Mouse (Mus musculus) hindbrain, embryonic 14.5 days (tissue): Measurements from ENCODE around the gene Nebl. TPM values are rescaled to one million over a fixed set of nuclear protein-coding genes. Genes with fewer than 3 reads are reported as not detected.

Experiments used
- ATAC-seq: fragments of 200-750 bp; cut with Nextera tagmentation; 2 replicates; pipeline ENCODE4 v1.8.0; 2017; ENCODE audit warnings: moderate number of reproducible peaks, mild to moderate bottlenecking, moderate TSS enrichment, moderate library complexity; ENCODE audit not compliant: low FRiP score
- DNase-seq: peaks from one replicate; pipeline ENCODE4 v3.0.0-alpha.2; 2015; ENCODE audit warnings: low spot score
- H3K27ac ChIP-seq: fragments of 300-500 bp; sonication (generic); 2 replicates; pipeline ENCODE4 v1.5.1; 2014; ENCODE audit warnings: mild to moderate bottlenecking, moderate library complexity
- H3K27me3 ChIP-seq: fragments of 300-500 bp; sonication (generic); 2 replicates; pipeline ENCODE4 v1.6.1; 2014; ENCODE audit warnings: mild to moderate bottlenecking, low read length, mixed read lengths; ENCODE audit not compliant: control insufficient read depth, insufficient read depth
- H3K36me3 ChIP-seq: fragments of 300-500 bp; sonication (generic); replicated peaks from 2 replicates; pipeline ENCODE4 v1.6.1; 2014; ENCODE audit not compliant: control insufficient read depth, insufficient read depth
- H3K4me1 ChIP-seq: fragments of 300-500 bp; sonication (generic); replicated peaks from 2 replicates; pipeline ENCODE4 v1.6.1; 2014; ENCODE audit warnings: antibody characterized with exemption, low read length, mixed read lengths; ENCODE audit not compliant: control insufficient read depth, insufficient read depth
- H3K4me2 ChIP-seq: fragments of 300-500 bp; sonication (generic); replicated peaks from 2 replicates; pipeline ENCODE4 v1.6.1; 2014; ENCODE audit warnings: mild to moderate bottlenecking, moderate library complexity
- H3K4me3 ChIP-seq: fragments of 300-500 bp; sonication (generic); replicated peaks from 2 replicates; pipeline ENCODE4 v1.5.1; 2014; ENCODE audit warnings: mild to moderate bottlenecking, low read length
- H3K9ac ChIP-seq: fragments of 300-500 bp; sonication (generic); 2 replicates; pipeline ENCODE4 v1.6.1; 2014
- H3K9me3 ChIP-seq: fragments of 300-500 bp; sonication (generic); 2 replicates; pipeline ENCODE4 v1.6.1; 2016; ENCODE audit warnings: low read length; ENCODE audit not compliant: control insufficient read depth
- WGBS: fragments of 180-500 bp; shearing (Covaris S2); extraction: QIAGEN DNeasy Blood & Tissue Kit; methylation state at CpG from one replicate; pipeline ENCODE4 v1.1.7; 2014; 5-methylcytosine and 5-hydroxymethylcytosine counted together
- polyA plus RNA-seq: library from polyadenylated mRNA; unstranded; fragments of >200 nt; fragmentation: Nextera tagmentation; extraction: Ambion mirVana; gene quantifications from 2 replicates; pipeline ENCODE4 v1.2.1, GENCODE M21; 2014

The Nebl gene
- polyA plus RNA-seq, 1 experiment from 2014 or later, result 11.1 TPM

DNA sequence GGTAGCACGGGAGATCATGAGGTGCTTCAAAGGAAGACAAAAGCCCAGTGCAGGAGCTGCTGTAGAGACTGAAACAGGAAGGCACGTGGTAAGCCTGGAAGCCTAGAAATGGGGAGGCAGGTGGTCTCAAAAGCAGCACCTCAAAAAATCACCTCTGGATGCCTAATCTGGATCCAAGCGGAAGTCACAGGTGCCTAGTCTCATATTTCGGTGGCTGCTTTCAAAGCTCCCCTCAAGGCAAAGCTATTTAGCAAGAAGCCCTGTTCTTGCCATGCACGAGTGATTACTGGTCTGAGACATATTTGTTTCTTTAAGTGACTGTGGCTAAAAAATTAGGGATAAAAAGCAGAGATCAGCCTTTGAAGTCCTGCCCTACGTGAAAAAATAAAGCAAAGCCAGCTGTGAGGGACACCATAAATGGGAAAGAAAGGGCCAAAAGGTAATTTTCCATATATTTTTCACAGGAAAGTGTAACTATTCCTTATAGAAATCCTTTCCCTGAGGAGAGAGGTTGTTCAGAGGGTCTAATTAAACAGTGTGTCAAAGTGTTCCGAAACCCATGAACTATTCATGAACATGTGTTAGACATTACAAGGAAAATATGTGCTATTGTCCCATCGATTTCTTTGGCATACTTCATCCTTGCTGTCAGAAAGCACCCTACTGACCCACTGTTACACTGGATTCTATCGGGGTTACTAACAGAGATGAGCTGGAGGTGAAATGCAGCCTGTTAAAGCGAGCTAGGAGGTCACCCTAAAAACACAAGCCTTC is 206.9 kb downstream of the Nebl start:
- Histone ChIP-seq H3K4me3 (no peak overlapping the region), H3K27me3 (no peaks in the 10 kb centered on the region), H3K4me1 (peaks cover 25% of the 10 kb centered on the region), H3K27ac (no peak overlapping the region), H3K9me3 (no peaks in the 10 kb centered on the region), H3K36me3 (no peaks in the 10 kb centered on the region), H3K4me2 (no peak overlapping the region), H3K9ac (no peak overlapping the region)
- ATAC-seq (no peak), DNase-seq (no peak)
- 40% methylated on average over 10 of the region's 10 CpGs for WGBS

GRCm38 (mm10) chr2:17523791-17524190 is 207.5 kb downstream of the Nebl start:
- 56% methylated on average over 4 of the region's 4 CpGs for WGBS
- peaks cover 25% of the 10 kb centered on the region for H3K4me1 ChIP-seq
- ATAC-seq, result no peak

DNA sequence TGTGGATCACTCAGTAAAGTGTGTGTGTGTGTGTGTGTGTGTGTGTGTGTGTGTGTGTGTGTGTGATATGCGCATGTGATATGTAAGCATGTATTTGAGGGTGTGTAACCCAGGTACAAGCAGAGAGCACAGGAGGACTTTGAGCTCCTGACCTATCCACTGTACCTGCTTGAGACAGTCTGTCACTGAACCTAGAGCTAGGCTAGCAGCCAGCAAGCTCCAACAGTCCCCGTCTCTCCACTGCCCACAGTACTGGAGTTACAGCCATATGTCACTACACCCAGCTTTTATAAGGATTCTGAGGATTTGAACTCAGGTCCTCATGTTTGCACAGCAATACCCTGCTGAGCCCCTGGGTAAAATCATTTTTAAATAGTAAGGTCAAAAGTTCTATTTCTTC is 215.6 kb downstream of the Nebl start:
- H3K4me1 ChIP-seq, result 0 out of 2 replicates have a peak, but pooled peaks cover 11% of the 10 kb centered on the region
- WGBS, result 74% methylated on average over 2 of the region's 2 CpGs
- H3K27me3 ChIP-seq, result no peaks in the 10 kb centered on the region
- no peak for DNase-seq
- no peak overlapping the region for H3K27ac ChIP-seq
- no peaks in the 10 kb centered on the region for H3K9me3 ChIP-seq
- no peak overlapping the region for H3K4me2 ChIP-seq
- H3K36me3 ChIP-seq, result no peaks in the 10 kb centered on the region
- no peak overlapping the region for H3K9ac ChIP-seq
- no peak for ATAC-seq
- H3K4me3 ChIP-seq, result no peak overlapping the region

More at GRCm38 (mm10) chr2:17523791-17524190, 207.5 kb downstream of the Nebl start:
- no peaks in the 10 kb centered on the region for H3K9me3 ChIP-seq
- no peak overlapping the region for H3K4me2 ChIP-seq
- DNase-seq, result no peak
- H3K4me3 ChIP-seq, result no peak overlapping the region
- H3K9ac ChIP-seq, result no peak overlapping the region
- H3K27me3 ChIP-seq, result no peaks in the 10 kb centered on the region
- no peak overlapping the region for H3K27ac ChIP-seq
- no peaks in the 10 kb centered on the region for H3K36me3 ChIP-seq

- H3K4me3 ChIP-seq, result no peak overlapping the region
- ATAC-seq, result peak; percentile 58; the same call in 1 of the 2 replicates
- no peak for DNase-seq
- H3K36me3 ChIP-seq, result no peaks in the 10 kb centered on the region
- H3K27me3 ChIP-seq, result no peaks in the 10 kb centered on the region
- WGBS, result 33% methylated on average over 12 of the region's 12 CpGs
- no peak overlapping the region for H3K9ac ChIP-seq
- H3K9me3 ChIP-seq, result no peaks in the 10 kb centered on the region
- H3K4me1 ChIP-seq, result 0 out of 2 replicates have a peak, but pooled peaks cover 11% of the 10 kb centered on the region
- H3K27ac ChIP-seq, result peak overlapping the region; percentile 60; the same call in 1 of the 2 replicates
- peak overlapping the region; percentile 34 for H3K4me2 ChIP-seq
These were observed 216.5 kb downstream of the Nebl start for GRCm38 (mm10) chr2:17514765-17515164.

DNA sequence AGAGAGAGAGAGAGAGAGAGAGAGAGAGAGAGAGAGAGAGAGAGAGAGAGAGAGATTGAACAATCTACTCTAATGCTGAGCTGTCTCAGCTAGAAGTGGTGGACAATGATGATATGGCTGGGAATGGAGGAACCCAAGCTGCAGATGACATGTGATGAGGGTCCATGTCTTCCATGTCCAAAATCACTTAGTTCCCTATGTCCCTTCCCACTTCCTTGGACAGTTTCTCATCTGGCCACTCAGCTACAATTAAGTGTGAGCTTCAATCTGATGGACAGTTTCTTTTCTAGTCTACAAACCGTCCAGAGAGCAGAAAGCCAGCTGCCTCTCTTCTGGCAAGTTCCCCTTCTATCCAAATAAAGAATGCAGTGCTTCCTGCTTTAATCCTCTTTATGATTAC is 221.3 kb downstream of the Nebl start:
- ATAC-seq (no peak), DNase-seq (no peak)
- no peaks in the 10 kb centered on the region for H3K9me3 ChIP-seq
- H3K4me1 ChIP-seq, result 0 out of 2 replicates have a peak, but pooled peaks cover 10% of the 10 kb centered on the region
- H3K27me3 ChIP-seq, result no peaks in the 10 kb centered on the region
- no peak overlapping the region for H3K4me2 ChIP-seq
- 55% methylated on average over 1 of the region's 1 CpGs for WGBS
- H3K27ac ChIP-seq, result no peak overlapping the region
- no peak overlapping the region for H3K9ac ChIP-seq
- H3K4me3 ChIP-seq, result no peak overlapping the region
- no peaks in the 10 kb centered on the region for H3K36me3 ChIP-seq

DNA sequence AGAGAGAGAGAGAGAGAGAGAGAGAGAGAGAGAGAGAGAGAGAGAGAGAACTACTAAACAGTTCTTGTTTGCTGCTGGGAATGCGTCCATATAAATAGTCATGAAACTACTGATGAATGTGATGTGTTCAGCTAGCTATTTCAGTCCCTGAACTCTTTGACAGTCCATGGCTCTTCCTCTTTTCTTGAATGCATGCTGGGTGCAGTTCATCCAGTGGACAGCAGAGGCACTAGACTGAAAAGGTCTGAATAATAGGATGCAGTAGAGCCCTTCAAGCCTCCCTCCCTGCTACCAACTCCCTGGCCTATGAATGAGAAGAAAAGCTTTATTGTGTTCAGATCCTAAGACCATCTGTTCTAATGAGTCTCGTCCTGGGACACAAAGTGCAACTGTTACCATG is 223.9 kb downstream of the Nebl start:
- WGBS, result 71% methylated on average over 2 of the region's 2 CpGs
- Histone ChIP-seq H3K27me3 (no peaks in the 10 kb centered on the region), H3K36me3 (no peaks in the 10 kb centered on the region), H3K27ac (no peak overlapping the region), H3K4me2 (no peak overlapping the region), H3K4me3 (no peak overlapping the region), H3K9me3 (no peaks in the 10 kb centered on the region), H3K4me1 (no peaks in the 10 kb centered on the region), H3K9ac (no peak overlapping the region)
- DNase-seq (no peak), ATAC-seq (no peak)

- Histone ChIP-seq H3K4me1 (no peaks in the 10 kb centered on the region), H3K36me3 (no peaks in the 10 kb centered on the region), H3K27ac (no peak overlapping the region), H3K4me2 (no peak overlapping the region), H3K9ac (no peak overlapping the region), H3K27me3 (no peaks in the 10 kb centered on the region), H3K4me3 (no peak overlapping the region), H3K9me3 (no peaks in the 10 kb centered on the region)
- 91% methylated on average over 6 of the region's 6 CpGs for WGBS
- ATAC-seq (no peak), DNase-seq (no peak)
These were observed 227.0 kb downstream of the Nebl start for GRCm38 (mm10) chr2:17504115-17504774.

DNA sequence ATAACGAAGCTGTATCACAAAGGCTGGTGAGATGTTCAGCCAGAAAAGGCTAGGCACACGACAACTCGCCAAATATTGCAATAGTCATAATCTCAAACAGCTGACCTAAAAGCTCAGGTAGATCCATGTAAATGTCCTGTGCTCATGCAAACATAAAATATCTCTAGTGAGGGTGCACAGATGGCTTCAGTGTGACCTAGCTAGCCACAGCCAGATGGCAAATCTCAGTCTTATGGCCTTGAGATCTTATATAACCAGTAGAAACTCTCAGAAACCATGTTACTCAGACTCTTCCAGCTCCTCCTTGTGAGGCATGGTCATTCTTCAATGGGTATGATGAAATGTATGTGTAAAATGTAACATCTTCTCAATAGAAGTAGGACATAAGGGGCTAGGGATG is 230.2 kb downstream of the Nebl start:
- H3K9me3 ChIP-seq, result no peaks in the 10 kb centered on the region

GRCm38 (mm10) chr2:17465517-17466174 is 265.6 kb downstream of the Nebl start:
- no peak overlapping the region for H3K27ac ChIP-seq
- no peaks in the 10 kb centered on the region for H3K4me1 ChIP-seq
- H3K27me3 ChIP-seq, result no peaks in the 10 kb centered on the region
- 88% methylated on average over 6 of the region's 6 CpGs for WGBS
- H3K9ac ChIP-seq, result no peak overlapping the region
- no peaks in the 10 kb centered on the region for H3K36me3 ChIP-seq
- ATAC-seq (no peak), DNase-seq (no peak)
- H3K4me2 ChIP-seq, result no peak overlapping the region
- H3K4me3 ChIP-seq, result no peak overlapping the region
- no peaks in the 10 kb centered on the region for H3K9me3 ChIP-seq

More for the DNA sequence above, 230.2 kb downstream of the Nebl start:
- no peak overlapping the region for H3K4me2 ChIP-seq
- H3K4me3 ChIP-seq, result no peak overlapping the region
- H3K27me3 ChIP-seq, result no peaks in the 10 kb centered on the region
- no peaks in the 10 kb centered on the region for H3K4me1 ChIP-seq
- 92% methylated on average over 3 of the region's 3 CpGs for WGBS
- no peak overlapping the region for H3K9ac ChIP-seq
- ATAC-seq, result no peak
- no peaks in the 10 kb centered on the region for H3K36me3 ChIP-seq
- H3K27ac ChIP-seq, result no peak overlapping the region
- no peak for DNase-seq
